Mouse (Mus musculus) colon, adult 2 months (tissue): ENCODE data around the gene Krt1. TPM values are rescaled to one million over a fixed set of nuclear protein-coding genes. Genes with fewer than 3 reads are reported as not detected.

Source experiments
- polyA plus RNA-seq: library from polyadenylated mRNA; depleted of rRNA; stranded (reverse); fragments of >200 nt; gene quantifications from 2 replicates; pipeline ENCODE4 v1.2.3, GENCODE M21; 2012; rRNA removed

Krt1 gene
- 0.24 TPM in 1 of 2 replicates, not detected in the other for polyA plus RNA-seq

DNA sequence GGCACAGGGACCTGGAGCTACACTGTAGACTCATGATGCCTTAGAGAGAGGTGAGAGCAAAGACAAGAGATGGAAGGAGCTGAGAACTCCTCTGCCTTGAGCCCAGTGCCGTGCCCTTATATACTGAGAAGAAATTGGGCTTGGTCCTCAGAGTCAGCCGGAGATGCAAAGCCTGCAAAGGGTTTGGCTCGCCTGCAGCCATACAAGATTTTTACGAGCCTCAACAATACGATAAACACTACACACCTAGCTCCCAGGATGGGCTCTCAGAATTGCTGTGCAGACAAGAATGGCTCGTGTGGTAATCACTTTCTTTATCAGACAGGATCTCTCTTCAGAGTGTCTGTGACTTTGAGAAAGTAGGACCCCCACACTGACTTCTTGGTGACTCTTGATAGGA, at the start of gene Krt1:
Gene Krt1, minus strand, starts transcription at position 101 of the 400 bp plus-strand sequence.

DNA sequence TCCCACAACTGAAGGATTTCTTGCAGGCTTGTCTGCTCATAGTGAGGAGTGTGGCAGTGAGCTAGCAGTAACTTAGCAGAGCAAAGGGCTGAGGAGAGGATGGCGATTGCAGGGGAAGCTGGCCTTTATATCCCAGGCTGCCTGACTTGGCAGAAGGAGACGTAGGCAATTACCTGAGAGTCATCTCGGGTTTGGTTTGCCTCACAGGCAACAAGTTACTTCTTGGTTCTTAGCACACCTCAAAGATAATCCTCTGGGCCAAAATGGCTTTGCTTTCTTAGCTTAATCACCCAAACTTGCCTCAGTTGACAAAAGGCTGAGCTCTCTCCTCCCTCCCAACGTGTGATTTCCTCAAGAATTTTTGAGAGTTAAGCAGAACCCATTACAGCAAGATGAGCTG, 42.2 kb upstream of the Krt1 start, which contains the start of gene Krt76:
Gene Krt76, minus strand, starts transcription at position 101 of the 400 bp plus-strand sequence.

DNA sequence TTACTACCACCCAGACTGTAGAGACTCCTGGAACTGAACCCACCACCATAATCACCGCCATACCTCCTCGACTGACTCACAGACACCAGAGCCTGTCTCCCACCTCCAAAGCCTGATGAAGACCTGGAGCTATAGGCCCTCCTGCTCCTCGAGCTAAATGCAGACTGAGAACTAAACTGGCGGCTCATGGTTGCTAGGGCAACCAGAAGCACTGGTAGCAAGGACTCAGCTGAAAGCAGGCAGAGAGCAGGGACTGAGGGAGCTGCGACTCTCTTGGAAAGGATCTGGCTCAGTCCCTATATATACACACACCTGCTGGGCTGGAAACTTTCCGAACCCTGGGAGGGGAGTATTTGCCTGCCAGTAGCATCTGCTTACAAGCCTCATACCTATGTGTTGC, 18.8 kb upstream of the Krt1 start, which contains the start of gene Krt77:
Gene Krt77, minus strand, starts transcription at position 275 of the 400 bp plus-strand sequence.

DNA sequence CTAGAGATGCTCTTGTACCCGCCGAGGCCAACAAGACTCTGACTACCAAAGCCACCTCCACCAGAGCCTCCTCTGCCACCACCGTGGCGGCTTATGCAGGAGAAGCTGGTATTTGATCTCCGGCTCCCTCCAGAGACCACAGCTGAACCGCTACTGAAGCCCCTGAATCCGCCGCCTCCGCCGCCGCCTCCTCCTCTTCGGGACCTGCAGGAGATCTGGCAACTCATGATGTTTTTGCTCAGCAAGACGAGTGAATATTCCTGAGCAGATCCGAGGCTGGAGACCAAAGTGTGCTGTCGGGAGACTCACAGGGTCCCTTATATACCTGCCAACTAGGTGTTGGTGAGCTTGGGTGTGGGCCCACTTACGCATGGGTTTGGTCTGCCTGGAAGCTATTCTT, 32.7 kb downstream of the Krt1 start, which contains the start of gene Krt2:
Gene Krt2, minus strand, starts transcription at position 295 of the 400 bp plus-strand sequence.

DNA sequence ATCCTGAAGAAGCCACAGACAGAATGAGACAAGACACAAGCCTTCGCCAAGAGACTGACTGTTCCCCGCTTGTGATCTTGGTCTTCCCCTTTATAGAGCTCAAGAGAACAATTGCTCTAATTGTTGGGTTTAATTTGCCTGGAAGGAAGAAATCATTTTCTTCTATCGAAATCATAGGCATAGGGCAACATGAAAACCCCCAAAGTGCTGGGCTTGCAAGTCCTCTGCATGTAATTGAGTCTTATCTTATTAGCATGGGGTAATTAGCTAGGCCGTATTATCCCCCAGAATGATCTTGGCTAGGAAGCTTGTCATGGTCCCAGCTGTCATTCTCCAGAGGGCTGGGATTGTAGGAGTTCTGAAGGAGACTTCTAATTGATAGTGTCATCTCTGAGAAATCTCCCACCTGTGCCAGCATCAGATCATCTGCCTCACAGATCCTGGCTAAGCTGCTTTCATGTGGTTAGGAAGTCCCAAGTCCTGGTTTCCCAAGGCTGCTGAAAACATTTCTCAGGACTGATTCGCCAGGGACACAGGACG, 48.2 kb downstream of the Krt1 start, which contains the start of gene Krt73:
Gene Krt73, minus strand, starts transcription at position 51 of the 540 bp plus-strand sequence.

Other genes starting within 250 kb of the Krt1 start
- not detected in 2 replicates for gene Gm5414, start 222.6 kb downstream of the Krt1 start, polyA plus RNA-seq
- not detected in 2 replicates for gene Gm5478, start 203.4 kb downstream of the Krt1 start, polyA plus RNA-seq
- not detected in 2 replicates for gene Krt6b, start 170.5 kb downstream of the Krt1 start, polyA plus RNA-seq
- 0.06 TPM in 1 of 2 replicates, not detected in the other for gene Krt6a, start 156.5 kb downstream of the Krt1 start, polyA plus RNA-seq
- 0.08 and 0.44 TPM in 2 replicates for gene Krt5, start 137.9 kb downstream of the Krt1 start, polyA plus RNA-seq
- not detected in 2 replicates for gene Krt71, start 107.7 kb downstream of the Krt1 start, polyA plus RNA-seq
- not detected in 2 replicates for gene Krt72, start 64.3 kb downstream of the Krt1 start, polyA plus RNA-seq
- not detected in 2 replicates for gene Krt73, start 48.4 kb downstream of the Krt1 start, polyA plus RNA-seq
- gene Krt2, start 32.6 kb downstream of the Krt1 start, polyA plus RNA-seq, result 0.03 TPM in 1 of 2 replicates, not detected in the other
- gene Krt77, start 18.9 kb upstream of the Krt1 start, polyA plus RNA-seq, result not detected in 2 replicates
- not detected in 2 replicates for gene Krt76, start 42.1 kb upstream of the Krt1 start, polyA plus RNA-seq
- gene Krt4, start 73.9 kb upstream of the Krt1 start, polyA plus RNA-seq, result not detected in 2 replicates
- 0.15 and 0.23 TPM in 2 replicates for gene Krt79, start 89.5 kb upstream of the Krt1 start, polyA plus RNA-seq
- gene Krt78, start 103.5 kb upstream of the Krt1 start, polyA plus RNA-seq, result 0.15 and 0.17 TPM in 2 replicates
- 3,836 and 3,988 TPM in 2 replicates for gene Krt8, start 153.7 kb upstream of the Krt1 start, polyA plus RNA-seq
- 353 and 412 TPM in 2 replicates for gene Krt18, start 177.4 kb upstream of the Krt1 start, polyA plus RNA-seq
- 58.9 and 64.5 TPM in 2 replicates for gene Eif4b, start 223.0 kb upstream of the Krt1 start, polyA plus RNA-seq
- gene Tns2, start 249.6 kb upstream of the Krt1 start, polyA plus RNA-seq, result 53.3 and 67.4 TPM in 2 replicates